Mouse (Mus musculus) liver, embryonic 14.5 days (tissue): ENCODE results near the gene Uqcc3. TPM values are rescaled to one million over a fixed set of nuclear protein-coding genes. Genes with fewer than 3 reads are reported as not detected.
"Not testable (repeated sequence)": the region's sequence is repeated elsewhere in the genome, so short reads cannot be mapped to it uniquely, and the experiment has no call there.

ENCODE experiments used
- ATAC-seq: fragments of 200-750 bp; cut with Nextera tagmentation; 2 replicates; pipeline ENCODE4 v1.8.0; 2017; ENCODE audit warnings: moderate number of reproducible peaks, mild to moderate bottlenecking, moderate library complexity; ENCODE audit not compliant: insufficient read depth
- DNase-seq, 3 experiments: peaks; one replicate each; pipeline ENCODE4 v3.0.0-alpha.2; 2012 to 2013; ENCODE audit warnings: low read depth in 3 of 3, low spot score in 3 of 3
- H3K27ac ChIP-seq: fragments of 300-500 bp; sonication (generic); 2 replicates; pipeline ENCODE4 v1.5.1; 2014; ENCODE audit warnings: moderate library complexity, mild to moderate bottlenecking, control low read depth, inconsistent platforms
- H3K27me3 ChIP-seq: fragments of 300-500 bp; sonication (generic); 2 replicates; pipeline ENCODE4 v1.6.1; 2014; ENCODE audit warnings: mild to moderate bottlenecking, low read length, moderate library complexity; ENCODE audit not compliant: control insufficient read depth, insufficient read depth
- H3K36me3 ChIP-seq: fragments of 300-500 bp; sonication (generic); replicated peaks from 2 replicates; pipeline ENCODE4 v1.6.1; 2014; ENCODE audit warnings: low read depth; ENCODE audit not compliant: control insufficient read depth, insufficient read depth
- H3K4me1 ChIP-seq, 2 experiments: fragments of 200-500 bp in 1 of 2; fragments of 300-500 bp in 1 of 2; sonication (generic) in 1 of 2; replicated peaks; 2 replicates each; pipeline ENCODE4 v1.6.1; 2012 to 2014; ENCODE audit warnings: antibody characterized with exemption in 1 of 2, inconsistent platforms in 1 of 2, low read length in 1 of 2; ENCODE audit not compliant: control insufficient read depth in 2 of 2, insufficient read depth in 2 of 2
- H3K4me2 ChIP-seq: fragments of 300-500 bp; sonication (generic); 2 replicates; pipeline ENCODE4 v1.6.1; 2014; ENCODE audit warnings: low read depth, mild to moderate bottlenecking, control low read depth, moderate library complexity
- H3K4me3 ChIP-seq, 2 experiments: fragments of 200-500 bp in 1 of 2; fragments of 300-500 bp in 1 of 2; sonication (generic) in 1 of 2; 2 replicates each; pipeline ENCODE4 v1.5.1; 2012 to 2014; ENCODE audit warnings: low read depth in 2 of 2, low read length in 2 of 2, mild to moderate bottlenecking in 2 of 2, control low read depth in 1 of 2, inconsistent platforms in 1 of 2, moderate library complexity in 1 of 2; ENCODE audit not compliant: insufficient read depth in 1 of 2
- H3K9ac ChIP-seq: fragments of 300-500 bp; sonication (generic); replicated peaks from 2 replicates; pipeline ENCODE4 v1.6.1; 2014; ENCODE audit warnings: mild to moderate bottlenecking, control low read depth, moderate library complexity
- H3K9me3 ChIP-seq: fragments of 300-500 bp; sonication (generic); 2 replicates; pipeline ENCODE4 v1.6.1; 2016; ENCODE audit warnings: low read length, mixed read lengths; ENCODE audit not compliant: control insufficient read depth
- CTCF ChIP-seq: IDR thresholded peaks from 2 replicates; pipeline ENCODE4 v1.5.1; 2016; ENCODE audit warnings: antibody characterized with exemption, low read depth, control low read depth
- EP300 ChIP-seq: IDR thresholded peaks from 2 replicates; pipeline ENCODE4 v1.6.1; 2016; ENCODE audit warnings: antibody characterized with exemption, low read depth
- WGBS: fragments of 180-500 bp; shearing (Covaris S2); extraction: QIAGEN DNeasy Blood & Tissue Kit; methylation state at CpG from one replicate; pipeline ENCODE4 v1.1.7; 2014; ENCODE audit not compliant: insufficient replicate concordance; 5-methylcytosine and 5-hydroxymethylcytosine counted together
- polyA plus RNA-seq, 2 experiments: library from polyadenylated mRNA; depleted of rRNA in 1 of 2; stranded (reverse) in 1 of 2; unstranded in 1 of 2; fragments of >200 nt; fragmentation: Nextera tagmentation in 1 of 2; extraction: Ambion mirVana in 1 of 2; gene quantifications; 2 replicates each; pipeline versions ENCODE4 v1.2.1 to v1.2.3; 2012 to 2014

Uqcc3 gene
- polyA plus RNA-seq, 2 experiments = 22.2 to 28.3 TPM

DNA sequence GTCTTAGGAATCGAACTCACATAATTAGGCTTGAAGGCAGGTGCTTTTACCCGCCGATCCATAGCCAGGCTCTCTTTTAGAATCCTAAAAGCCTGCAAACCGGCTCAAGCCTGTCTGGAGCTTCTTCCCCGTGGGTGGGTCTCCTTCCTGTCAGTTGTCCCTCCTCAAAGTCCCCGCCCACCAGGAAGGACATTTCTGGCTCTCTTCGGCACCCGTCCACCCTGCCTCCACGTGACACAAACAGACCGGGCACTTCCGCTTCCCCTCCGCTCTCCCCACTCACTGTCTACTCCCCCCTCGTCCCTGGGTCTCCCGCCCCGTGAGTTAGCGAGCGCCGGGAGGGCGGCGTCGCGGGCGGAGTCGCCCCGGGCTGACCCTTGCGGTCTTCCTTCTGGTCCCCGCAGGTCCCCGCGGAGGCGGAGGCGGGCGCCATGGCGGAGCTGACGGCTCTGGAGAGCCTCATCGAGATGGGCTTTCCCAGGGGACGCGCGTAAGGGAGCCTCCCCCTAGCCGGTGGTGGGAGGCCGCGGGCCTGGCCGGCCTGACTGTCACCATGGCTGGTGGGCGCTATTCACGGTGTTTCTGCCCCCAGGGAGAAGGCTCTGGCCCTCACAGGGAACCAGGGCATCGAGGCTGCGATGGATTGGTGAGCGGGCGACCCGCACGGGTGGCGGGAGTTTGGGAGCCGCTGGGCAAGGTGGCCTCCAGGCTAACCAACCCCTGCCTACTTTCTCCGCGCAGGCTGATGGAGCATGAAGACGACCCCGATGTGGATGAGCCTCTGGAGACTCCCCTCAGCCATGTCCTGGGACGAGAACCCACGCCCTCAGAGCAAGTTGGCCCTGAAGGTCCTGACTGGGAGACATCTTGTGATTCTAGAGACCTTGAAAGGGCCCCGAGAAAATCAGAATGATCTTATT is 9.2 kb downstream of the Uqcc3 start, which contains the start of gene Ubxn1:
Gene Ubxn1 (plus strand): TSS at position 230 of the 920 bp plus-strand sequence.
- Histone ChIP-seq H3K4me2 (peak within 1 kb of the TSS; percentile 70), H3K36me3 (peaks cover 25% of the 10 kb centered on the region), H3K4me3 (peak within 1 kb of the TSS; percentile 81 to 97), H3K27me3 (no peaks in the 10 kb centered on the region), H3K9ac (peak within 1 kb of the TSS; percentile 98), H3K4me1 (peaks cover 9 to 10% of the 10 kb centered on the region in 2 experiments), H3K27ac (peak within 1 kb of the TSS; percentile 81), H3K9me3 (no peaks in the 10 kb centered on the region)
- peak; percentile 42 for TF ChIP-seq EP300
- TF ChIP-seq CTCF = no peak
- DNase-seq (peak; percentile 94 to 96 (median 95)), ATAC-seq (peak; percentile 97)
- under 1% methylated on average over 58 of the region's 59 CpGs for WGBS

GRCm38 (mm10) chr19:8870838-8871237 is 9.9 kb downstream of the Uqcc3 start:
- DNase-seq (no peak), ATAC-seq (peak; percentile 19)
- Histone ChIP-seq H3K9ac (peak overlapping the region; percentile 98), H3K4me2 (peak overlapping the region; percentile 70), H3K4me3 (peak overlapping the region; percentile 81 to 97), H3K4me1 (peaks cover 9 to 10% of the 10 kb centered on the region in 2 experiments), H3K9me3 (no peaks in the 10 kb centered on the region), H3K36me3 (peaks cover 23% of the 10 kb centered on the region), H3K27me3 (no peaks in the 10 kb centered on the region), H3K27ac (peak overlapping the region; percentile 75)
- WGBS = 24% methylated on average over 9 of the region's 9 CpGs
- TF ChIP-seq EP300 = no peak
- TF ChIP-seq CTCF = no peak

- not testable (repeated sequence) for H3K27me3 ChIP-seq, DNase-seq, H3K9me3 ChIP-seq, ATAC-seq
- H3K27ac ChIP-seq = peak overlapping the region; percentile 75
- WGBS = 48% methylated on average over 3 of the region's 3 CpGs
- peak overlapping the region in 1 of 2 experiments; percentile 97; a peak in 2 of 4 replicates for H3K4me3 ChIP-seq
- peaks cover 20% of the 10 kb centered on the region for H3K36me3 ChIP-seq
- H3K4me2 ChIP-seq = peak overlapping the region; percentile 70
- H3K4me1 ChIP-seq = peaks cover 9 to 10% of the 10 kb centered on the region in 2 experiments
- H3K9ac ChIP-seq = peak overlapping the region; percentile 98
These were observed 10.3 kb downstream of the Uqcc3 start for GRCm38 (mm10) chr19:8870381-8870780.

- Histone ChIP-seq H3K27ac (no peak overlapping the region), H3K36me3 (no peaks in the 10 kb centered on the region), H3K9me3 (no peaks in the 10 kb centered on the region), H3K9ac (no peak overlapping the region), H3K4me1 (no peaks in the 10 kb centered on the region), H3K4me3 (no peak overlapping the region), H3K27me3 (no peaks in the 10 kb centered on the region), H3K4me2 (no peak overlapping the region)
- WGBS = 76% methylated on average over 6 of the region's 6 CpGs
- ATAC-seq = no peak
- TF ChIP-seq CTCF = no peak
- TF ChIP-seq EP300 = no peak
- DNase-seq = no peak
These were observed 16.5 kb downstream of the Uqcc3 start for GRCm38 (mm10) chr19:8864265-8864664.

DNA sequence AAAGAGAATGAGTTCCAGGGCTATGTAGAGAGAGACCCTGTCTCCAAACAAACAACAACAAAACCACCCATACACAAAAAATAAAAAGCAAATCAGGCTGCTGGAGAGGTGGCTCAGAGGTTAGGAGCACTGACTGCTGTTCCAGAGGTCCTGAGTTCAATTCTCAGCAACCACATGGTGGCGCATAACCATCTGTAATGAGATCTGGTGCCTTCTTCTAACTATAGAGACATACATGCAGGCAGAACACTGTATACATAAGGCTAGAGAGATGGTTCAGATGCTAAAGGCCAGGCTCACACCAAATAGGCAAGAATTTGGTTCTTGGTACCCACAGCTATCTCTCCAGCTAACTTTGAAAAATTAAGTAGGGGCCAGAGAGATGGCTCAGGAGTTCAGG is 21.7 kb downstream of the Uqcc3 start:
- Histone ChIP-seq H3K4me3 (no peak overlapping the region), H3K27me3 (no peaks in the 10 kb centered on the region), H3K4me2 (no peak overlapping the region), H3K9ac (no peak overlapping the region), H3K9me3 (no peaks in the 10 kb centered on the region), H3K4me1 (no peaks in the 10 kb centered on the region), H3K27ac (no peak overlapping the region), H3K36me3 (no peaks in the 10 kb centered on the region)
- TF ChIP-seq EP300 = no peak
- peak; percentile 70 for TF ChIP-seq CTCF
- WGBS = 28% methylated on average over 1 of the region's 1 CpGs
- no peak for DNase-seq
- ATAC-seq = no peak
